Mouse (Mus musculus) heart, embryonic 16.5 days (tissue): Measurements from ENCODE around the gene Prdm16. TPM values are rescaled to one million over a fixed set of nuclear protein-coding genes. Genes with fewer than 3 reads are reported as not detected.
A peak's percentile ranks its signal among the peaks of the same experiment; 100 is the strongest.

Source experiments
- ATAC-seq: fragments of 200-750 bp; cut with Nextera tagmentation; replicated peaks from 2 replicates; pipeline ENCODE4 v1.8.0; 2017; ENCODE audit warnings: moderate number of reproducible peaks; ENCODE audit not compliant: insufficient read depth, low FRiP score; ENCODE audit errors: extremely low read depth
- H3K27ac ChIP-seq: fragments of 300-500 bp; sonication (generic); 2 replicates; pipeline ENCODE4 v1.5.1; 2014; ENCODE audit warnings: mild to moderate bottlenecking, low read length, control low read depth, moderate library complexity
- H3K27me3 ChIP-seq: fragments of 300-500 bp; sonication (generic); 2 replicates; pipeline ENCODE4 v1.6.1; 2014; ENCODE audit warnings: low read length, mixed read lengths; ENCODE audit not compliant: control insufficient read depth, insufficient read depth
- H3K36me3 ChIP-seq: fragments of 300-500 bp; sonication (generic); 2 replicates; pipeline ENCODE4 v1.6.1; 2014; ENCODE audit not compliant: control insufficient read depth, insufficient read depth
- H3K4me1 ChIP-seq: fragments of 300-500 bp; sonication (generic); 2 replicates; pipeline ENCODE4 v1.6.1; 2014; ENCODE audit warnings: low read length, mixed read lengths; ENCODE audit not compliant: control insufficient read depth, insufficient read depth
- H3K4me2 ChIP-seq: fragments of 300-500 bp; sonication (generic); 2 replicates; pipeline ENCODE4 v1.6.1; 2014; ENCODE audit warnings: low read depth, mild to moderate bottlenecking, control low read depth, low read length
- H3K4me3 ChIP-seq: fragments of 300-500 bp; sonication (generic); 2 replicates; pipeline ENCODE4 v1.5.1; 2014; ENCODE audit warnings: mild to moderate bottlenecking, control low read depth, low read length
- H3K9ac ChIP-seq: fragments of 300-500 bp; sonication (generic); 2 replicates; pipeline ENCODE4 v1.6.1; 2014; ENCODE audit warnings: low read length, control low read depth
- H3K9me3 ChIP-seq: fragments of 300-500 bp; sonication (generic); replicated peaks from 2 replicates; pipeline ENCODE4 v1.6.1; 2016; ENCODE audit warnings: low read length; ENCODE audit not compliant: control insufficient read depth
- WGBS: fragments of 180-500 bp; shearing (Covaris S2); extraction: QIAGEN DNeasy Blood & Tissue Kit; methylation state at CpG from one replicate; pipeline ENCODE4 v1.1.7; 2014; 5-methylcytosine and 5-hydroxymethylcytosine counted together
- polyA plus RNA-seq: library from polyadenylated mRNA; unstranded; fragments of >200 nt; fragmentation: Nextera tagmentation; extraction: Ambion mirVana; gene quantifications from 2 replicates; pipeline ENCODE4 v1.2.1, GENCODE M21; 2015

The Prdm16 gene
- polyA plus RNA-seq, 1 experiment from 2014 or later: 18.2 TPM

DNA sequence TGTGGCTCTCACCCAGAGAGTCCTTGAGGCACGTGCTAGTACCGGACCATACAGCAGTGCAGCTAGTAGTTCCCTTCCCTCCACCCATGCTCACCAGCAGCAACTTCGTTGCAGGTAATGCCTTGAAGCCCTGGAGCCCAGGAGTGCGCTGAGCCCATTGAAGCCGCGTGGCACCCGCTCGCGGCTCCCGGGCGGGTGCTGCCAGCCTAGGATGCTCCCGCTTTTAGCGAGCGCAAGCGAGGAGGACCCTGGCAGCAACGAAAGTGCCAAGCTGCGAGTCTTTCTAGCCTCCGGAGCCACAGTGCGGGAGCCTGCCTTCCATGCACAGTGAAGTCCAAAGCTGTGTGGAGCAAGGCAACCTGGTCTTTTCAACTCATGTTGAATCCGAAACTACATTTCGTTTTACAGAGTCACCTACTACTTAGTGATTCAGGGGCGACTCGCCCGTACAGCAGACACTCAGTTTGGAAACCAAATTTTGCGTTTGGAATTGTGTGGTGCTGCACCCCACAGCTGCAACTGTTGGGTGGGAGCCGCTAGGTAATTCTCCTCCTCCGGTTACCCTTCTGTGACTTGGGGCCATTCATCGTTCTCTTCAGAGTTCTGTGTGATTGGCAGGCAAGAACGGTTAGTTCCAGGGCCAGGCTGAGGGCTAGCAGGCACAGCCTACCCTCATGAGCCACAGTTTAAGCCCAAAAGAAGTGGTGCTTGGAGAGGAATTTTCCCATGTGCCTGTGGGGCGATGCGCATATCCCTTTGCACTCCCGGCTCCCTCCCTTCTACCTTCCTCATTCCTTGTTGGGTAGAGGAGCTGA is 4.8 kb upstream of the Prdm16 start:
- no peak for ATAC-seq
- Histone ChIP-seq H3K9me3 (peaks cover 5% of the 10 kb centered on the region; the same call in 1 of the 2 replicates), H3K4me1 (peaks cover 9% of the 10 kb centered on the region; the same call in 1 of the 2 replicates), H3K36me3 (no peaks in the 10 kb centered on the region), H3K4me2 (peak overlapping the region; percentile 44), H3K27me3 (peaks cover 54% of the 10 kb centered on the region), H3K9ac (peak overlapping the region; percentile 15; the same call in 1 of the 2 replicates), H3K4me3 (peak overlapping the region; percentile 9; the same call in 1 of the 2 replicates), H3K27ac (no peak overlapping the region)
- WGBS: 16% methylated on average over 32 of the region's 32 CpGs

DNA sequence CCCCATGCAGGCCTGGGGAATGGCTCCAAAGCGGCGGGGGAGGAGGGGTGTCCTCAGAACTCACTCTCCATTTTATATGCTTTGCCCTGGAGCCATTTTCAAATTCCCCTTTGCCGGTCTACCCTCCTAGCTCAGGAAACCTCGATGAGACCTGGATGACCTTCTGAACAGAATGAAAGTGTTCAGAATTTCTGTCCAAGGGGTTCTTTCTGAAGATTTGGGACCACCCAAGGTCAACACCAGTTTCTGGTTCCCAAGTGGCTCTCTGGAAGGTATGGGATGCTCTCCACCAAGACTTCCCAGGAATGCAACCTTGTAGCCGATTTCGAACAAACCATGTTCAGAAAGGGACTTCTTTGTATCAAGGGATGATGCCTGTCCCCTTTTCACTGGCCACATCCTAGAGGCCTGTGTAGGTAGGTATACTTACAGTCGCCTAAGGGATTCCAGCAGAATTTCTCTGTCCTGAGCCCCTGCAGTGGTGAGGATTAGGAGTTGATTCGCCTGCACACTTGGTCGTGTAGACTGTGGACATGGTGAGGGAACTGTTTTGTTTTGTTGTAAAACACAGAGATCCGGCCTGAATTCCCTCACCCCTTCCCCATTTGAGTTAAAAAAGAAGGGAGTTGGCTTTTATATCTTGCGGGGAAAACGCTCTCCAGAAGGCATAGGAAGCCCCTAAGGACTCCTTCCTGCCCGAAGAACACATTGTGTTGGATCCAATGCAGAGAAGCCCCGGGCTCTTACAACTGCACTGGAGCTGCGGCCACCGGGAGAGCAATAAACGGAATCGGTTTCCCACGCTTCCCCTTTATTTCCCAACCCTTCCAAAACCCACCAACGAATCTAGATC is 4.0 kb upstream of the Prdm16 start:
- Histone ChIP-seq H3K36me3 (no peaks in the 10 kb centered on the region), H3K4me3 (no peak overlapping the region), H3K9ac (peak overlapping the region; percentile 15; the same call in 1 of the 2 replicates), H3K27ac (no peak overlapping the region), H3K27me3 (peaks cover 54% of the 10 kb centered on the region), H3K4me2 (peak overlapping the region; percentile 44), H3K4me1 (peaks cover 9% of the 10 kb centered on the region; the same call in 1 of the 2 replicates), H3K9me3 (peaks cover 4% of the 10 kb centered on the region; the same call in 1 of the 2 replicates)
- no peak for ATAC-seq
- WGBS: 27% methylated on average over 20 of the region's 20 CpGs

DNA sequence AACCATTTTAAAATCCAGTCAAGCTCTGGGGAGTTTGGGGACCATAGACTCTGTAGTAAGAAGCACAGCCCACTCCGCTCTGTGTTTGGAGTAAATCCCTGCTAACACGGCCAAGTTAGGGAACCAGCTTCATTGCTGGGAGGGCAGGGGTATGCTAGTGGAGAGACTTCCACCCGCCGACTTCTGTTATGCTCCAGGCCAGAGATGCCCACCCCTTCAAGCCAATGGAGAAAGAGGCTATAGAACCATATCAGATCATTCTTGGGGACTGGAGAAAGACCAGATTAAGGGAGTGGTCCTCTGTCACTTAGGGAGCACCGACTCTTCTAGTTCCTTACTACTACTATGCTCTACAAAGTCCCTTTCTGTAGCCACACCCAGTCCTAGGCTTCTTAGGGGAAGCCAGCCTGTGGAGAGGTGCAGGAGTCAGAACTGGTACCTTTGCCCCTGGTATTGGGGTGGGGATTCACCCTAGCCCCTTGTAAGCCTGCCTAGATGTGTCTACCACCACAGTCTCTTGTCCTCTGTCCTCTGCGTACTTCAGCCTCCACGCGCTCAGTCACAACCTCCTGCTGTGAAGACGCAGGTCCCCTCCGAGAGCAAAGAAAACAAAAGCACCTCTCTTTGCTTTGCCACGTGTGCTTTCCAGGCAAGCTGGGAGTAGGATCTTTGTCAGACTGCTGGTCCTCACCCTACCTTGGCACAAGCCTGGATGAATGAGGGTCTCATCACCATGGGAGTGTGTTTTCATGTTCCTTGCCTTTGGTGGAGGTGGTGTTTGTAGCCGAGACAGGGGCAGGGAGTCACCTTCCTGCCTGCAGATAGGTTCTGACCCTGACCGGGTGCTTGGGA is 3.1 kb upstream of the Prdm16 start:
- ATAC-seq: no peak
- peaks cover 51% of the 10 kb centered on the region for H3K27me3 ChIP-seq
- 34% methylated on average over 13 of the region's 13 CpGs for WGBS
- H3K4me1 ChIP-seq: peaks cover 9% of the 10 kb centered on the region; the same call in 1 of the 2 replicates
- peak overlapping the region; percentile 59; the same call in 1 of the 2 replicates for H3K9ac ChIP-seq
- H3K9me3 ChIP-seq: no peaks in the 10 kb centered on the region
- peak overlapping the region; percentile 65 for H3K4me2 ChIP-seq
- H3K4me3 ChIP-seq: peak overlapping the region; percentile 35
- no peaks in the 10 kb centered on the region for H3K36me3 ChIP-seq
- no peak overlapping the region for H3K27ac ChIP-seq

DNA sequence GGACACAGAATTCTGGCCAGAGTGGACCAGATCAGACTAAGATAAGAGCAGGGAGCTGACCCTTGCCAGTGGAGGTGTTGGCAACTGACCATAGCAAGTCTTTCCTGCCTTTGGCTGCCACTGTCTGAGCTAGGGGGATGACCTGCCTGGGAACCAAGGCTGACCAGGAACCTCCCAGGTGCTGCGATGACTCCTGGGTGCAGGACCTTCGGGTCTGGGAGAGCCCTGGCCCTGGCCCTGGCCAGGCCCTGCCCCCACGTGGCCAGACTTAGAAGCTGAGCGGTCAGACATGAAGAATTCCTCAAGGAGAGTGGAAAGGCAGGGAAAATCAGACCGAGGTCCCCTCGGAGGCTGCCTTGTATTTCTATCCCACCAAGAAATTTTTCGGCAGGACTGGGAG is 2.5 kb upstream of the Prdm16 start:
- H3K9ac ChIP-seq: peak overlapping the region; percentile 59
- H3K4me3 ChIP-seq: peak overlapping the region; percentile 35
- peaks cover 9% of the 10 kb centered on the region; the same call in 1 of the 2 replicates for H3K4me1 ChIP-seq
- 7% methylated on average over 7 of the region's 7 CpGs for WGBS
- no peak for ATAC-seq
- peak overlapping the region; percentile 65 for H3K4me2 ChIP-seq
- no peaks in the 10 kb centered on the region for H3K9me3 ChIP-seq
- no peak overlapping the region for H3K27ac ChIP-seq
- no peaks in the 10 kb centered on the region for H3K36me3 ChIP-seq
- peaks cover 50% of the 10 kb centered on the region for H3K27me3 ChIP-seq

DNA sequence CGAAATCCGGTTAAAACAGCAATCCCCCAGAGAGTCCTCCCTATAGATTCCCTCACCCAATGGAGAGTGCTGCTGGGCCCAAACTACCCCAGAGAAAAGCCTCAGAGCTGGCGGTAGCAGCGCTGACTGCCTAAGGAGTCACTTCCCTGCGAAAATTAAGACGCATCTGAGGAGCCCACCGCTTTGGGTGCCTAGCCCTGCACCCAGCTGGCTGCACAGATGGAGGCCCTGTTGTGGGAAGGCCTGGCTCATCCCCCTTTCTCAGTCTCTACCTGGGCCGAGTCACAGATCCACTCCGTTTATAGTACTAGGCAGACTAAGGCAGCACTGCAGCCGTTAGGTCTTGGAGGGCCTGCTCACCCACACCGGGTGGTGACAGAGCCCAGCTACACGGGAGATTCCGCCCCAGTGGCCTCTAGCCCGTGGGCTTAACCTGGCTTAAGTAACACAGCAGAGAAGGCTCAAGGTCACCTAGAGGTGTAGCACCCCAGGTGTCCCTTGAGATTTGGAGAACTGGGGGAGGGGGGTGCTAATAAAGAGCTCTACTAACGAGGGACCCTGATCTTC is 1.7 kb upstream of the Prdm16 start:
- H3K9me3 ChIP-seq: no peaks in the 10 kb centered on the region
- H3K9ac ChIP-seq: peak overlapping the region; percentile 81
- peaks cover 50% of the 10 kb centered on the region for H3K27me3 ChIP-seq
- no peaks in the 10 kb centered on the region for H3K36me3 ChIP-seq
- 4% methylated on average over 15 of the region's 15 CpGs for WGBS
- H3K4me1 ChIP-seq: peaks cover 9% of the 10 kb centered on the region; the same call in 1 of the 2 replicates
- ATAC-seq: no peak
- H3K4me2 ChIP-seq: peak overlapping the region; percentile 65
- peak overlapping the region; percentile 78 for H3K4me3 ChIP-seq
- peak overlapping the region; percentile 96 for H3K27ac ChIP-seq

DNA sequence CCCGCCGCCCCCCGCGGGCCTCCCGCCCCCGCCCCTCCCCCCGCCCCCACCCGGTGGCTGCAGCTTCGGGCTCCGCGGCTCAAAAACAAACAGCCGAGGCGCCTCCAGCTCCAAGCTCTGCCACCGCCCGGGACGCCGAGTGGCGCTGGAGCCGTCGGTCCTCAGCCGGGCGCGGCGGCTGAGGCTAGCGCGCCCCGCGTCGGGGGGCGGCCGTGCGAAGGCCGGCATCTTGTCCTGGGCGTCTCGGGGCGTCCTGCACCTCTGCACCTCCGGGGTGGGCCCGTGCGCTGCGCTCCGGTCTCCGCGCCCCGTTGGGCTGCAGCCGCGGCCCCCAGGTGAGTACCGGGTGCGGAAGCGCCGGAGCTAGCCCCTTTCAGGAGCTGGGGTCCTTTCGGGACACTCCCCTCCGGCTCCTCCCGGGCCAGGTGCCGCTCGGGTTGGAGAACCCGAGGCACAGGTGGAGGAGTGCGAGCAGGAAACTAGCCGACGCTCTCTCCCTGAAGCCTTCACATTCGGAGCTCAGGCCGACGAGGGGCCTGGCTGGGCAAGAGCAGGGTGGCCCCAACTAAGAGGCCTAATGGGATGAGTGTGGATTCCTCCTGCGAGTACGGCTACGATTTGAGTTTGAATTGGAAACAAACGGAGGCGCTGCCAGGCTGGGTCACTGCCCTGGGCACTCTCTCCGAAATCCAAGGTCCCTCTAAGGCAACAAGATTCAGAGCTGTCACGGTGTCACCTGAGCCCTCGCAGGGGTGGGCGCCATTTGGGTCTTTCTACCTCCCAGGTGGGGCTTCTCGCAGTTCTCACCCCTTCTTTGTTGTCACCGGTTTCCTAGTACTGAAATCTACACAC is 1.0 kb upstream of the Prdm16 start:
- peak overlapping the region; percentile 78 for H3K4me3 ChIP-seq
- H3K4me1 ChIP-seq: peaks cover 11% of the 10 kb centered on the region; the same call in 1 of the 2 replicates
- peak overlapping the region; percentile 81 for H3K9ac ChIP-seq
- peaks cover 51% of the 10 kb centered on the region for H3K27me3 ChIP-seq
- H3K9me3 ChIP-seq: no peaks in the 10 kb centered on the region
- peak overlapping the region; percentile 96 for H3K27ac ChIP-seq
- WGBS: 2% methylated on average over 71 of the region's 73 CpGs
- peak overlapping the region; percentile 65 for H3K4me2 ChIP-seq
- H3K36me3 ChIP-seq: no peaks in the 10 kb centered on the region
- ATAC-seq: no peak

DNA sequence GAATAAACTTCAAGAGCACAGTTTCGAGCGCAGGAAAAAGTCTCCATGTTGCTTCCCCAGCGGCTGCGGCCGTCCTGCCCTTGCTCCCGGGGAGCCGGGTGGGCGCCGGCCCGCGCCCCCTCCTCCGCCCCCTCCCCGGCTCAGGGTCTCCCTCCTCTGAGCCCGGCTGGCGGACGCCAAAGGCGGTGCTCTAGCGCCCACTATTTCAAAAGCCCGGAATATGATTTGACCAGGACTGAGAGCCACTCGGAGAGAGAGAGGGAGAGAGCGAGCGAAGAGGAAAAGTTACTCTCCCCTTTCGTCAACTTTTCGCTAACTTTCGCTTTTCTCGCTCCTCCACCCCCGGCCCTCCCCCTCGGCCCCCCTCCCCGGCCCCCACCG is 630 bp downstream of the Prdm16 start:
- Histone ChIP-seq H3K9me3 (no peaks in the 10 kb centered on the region), H3K36me3 (no peaks in the 10 kb centered on the region), H3K4me3 (peak overlapping the region; percentile 78), H3K27me3 (peaks cover 46% of the 10 kb centered on the region), H3K27ac (peak overlapping the region; percentile 96), H3K4me1 (peaks cover 14% of the 10 kb centered on the region), H3K4me2 (peak overlapping the region; percentile 65), H3K9ac (peak overlapping the region; percentile 81)
- 0% methylated on average over 23 of the region's 30 CpGs for WGBS
- peak; percentile 71 for ATAC-seq
